Mouse (Mus musculus) myocyte (in vitro differentiated cells): Measurements from ENCODE around the gene Gmds.

Experiments used
- E2F4 ChIP-seq: IDR thresholded peaks from one replicate; pipeline ENCODE4 v1.6.1; 2011; ENCODE audit warnings: mild to moderate bottlenecking, control low read depth, moderate library complexity; ENCODE audit not compliant: insufficient read depth
- MAX ChIP-seq: IDR thresholded peaks from one replicate; pipeline ENCODE4 v1.6.1; 2011; ENCODE audit warnings: low read depth, mild to moderate bottlenecking, control low read depth
- MYOG ChIP-seq, 3 experiments: IDR thresholded peaks; one replicate each; pipeline ENCODE4 v1.6.1; 2011; ENCODE audit warnings: control low read depth in 2 of 3, low read depth in 2 of 3, mild to moderate bottlenecking in 2 of 3; ENCODE audit not compliant: insufficient read length in 2 of 3, control insufficient read depth in 1 of 3, insufficient read depth in 1 of 3
- POLR2A ChIP-seq: IDR thresholded peaks from one replicate; pipeline ENCODE4 v1.6.1; 2011; ENCODE audit warnings: low read depth, mild to moderate bottlenecking, control low read depth, moderate library complexity; ENCODE audit not compliant: insufficient read length
- POLR2AphosphoS2 ChIP-seq: IDR thresholded peaks from one replicate; pipeline ENCODE4 v1.6.1; 2011; ENCODE audit warnings: low read depth, control low read depth; ENCODE audit not compliant: insufficient read length
- SRF ChIP-seq: IDR thresholded peaks from one replicate; pipeline ENCODE4 v1.6.1; 2011; ENCODE audit warnings: low read depth; ENCODE audit not compliant: control insufficient read depth, insufficient read length
- TCF12 ChIP-seq: IDR thresholded peaks from one replicate; pipeline ENCODE4 v1.6.1; 2011; ENCODE audit warnings: mild to moderate bottlenecking, control low read depth; ENCODE audit not compliant: poor library complexity, insufficient read depth, severe bottlenecking
- TCF3 ChIP-seq: IDR thresholded peaks from one replicate; pipeline ENCODE4 v1.6.1; 2011; ENCODE audit warnings: low read depth, control low read depth; ENCODE audit not compliant: insufficient read length
- USF1 ChIP-seq: IDR thresholded peaks from one replicate; pipeline ENCODE4 v1.6.1; 2011; ENCODE audit warnings: low read depth, mild to moderate bottlenecking, control low read depth, moderate library complexity

DNA sequence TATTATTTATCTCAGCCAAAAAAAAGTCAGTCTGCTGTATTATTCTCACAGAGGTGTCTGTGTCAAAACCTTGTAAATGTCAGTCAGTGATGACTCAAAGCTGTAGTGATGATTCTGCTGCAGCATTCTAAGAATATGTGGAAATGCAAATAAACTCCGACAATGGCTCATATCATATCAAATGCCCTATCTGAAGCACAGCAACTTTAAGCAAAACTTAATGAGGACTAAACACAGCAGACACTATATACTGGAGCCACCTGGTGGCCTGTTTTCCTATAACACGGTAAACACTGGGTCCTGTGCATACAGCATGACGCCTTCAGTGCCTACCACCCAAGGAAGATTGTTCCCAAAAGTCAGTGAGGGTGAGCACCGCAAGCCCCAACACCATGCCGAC lies 41.1 kb downstream of the Gmds start:
- TF ChIP-seq MYOG (IDR thresholded peaks at IDR 0.05; ENCODE audit: control insufficient read depth in 1 of 3, insufficient read depth in 1 of 3, insufficient read length in 2 of 3, low read depth in 2 of 3) (no peak), POLR2A (no peak), E2F4 (no peak), POLR2AphosphoS2 (no peak), TCF12 (no peak), USF1 (no peak), SRF (no peak), TCF3 (no peak), MAX (no peak)
